Mouse (Mus musculus) layer of hippocampus, postnatal 36 days (tissue): Measurements from ENCODE around the gene Nlgn3. TPM values are rescaled to one million over a fixed set of nuclear protein-coding genes. Genes with fewer than 3 reads are reported as not detected.
A peak's percentile ranks its signal among the peaks of the same experiment; 100 is the strongest.

Experiments used
- DNase-seq, 2 experiments: peaks; one replicate each; pipeline ENCODE4 v3.0.0; 2022
- total RNA-seq, 2 experiments: library from RNA; stranded (reverse); gene quantifications; 2 replicates each; pipeline ENCODE4 v1.2.3; 2021

Gene Nlgn3
- 100 to 1,000 TPM; 186 to 189 TPM for total RNA-seq

- peak; percentile 42 to 44 for DNase-seq
Measured at GRCm38 (mm10) chrX:101299055-101299454, at the start of gene Nlgn3. Gene Nlgn3, plus strand, starts transcription at chrX:101299168.

- DNase-seq: peak; percentile 81 to 85
Measured at GRCm38 (mm10) chrX:101253952-101254729, 44.8 kb upstream of the Nlgn3 start, which contains the start of gene Foxo4. Gene Foxo4, plus strand, starts transcription at chrX:101254528.

- no peak for DNase-seq
Measured at GRCm38 (mm10) chrX:101254740-101255139, 44.2 kb upstream of the Nlgn3 start.

- DNase-seq: no peak
Measured at GRCm38 (mm10) chrX:101256603-101257002, 42.4 kb upstream of the Nlgn3 start.

- no peak for DNase-seq
Measured at GRCm38 (mm10) chrX:101260441-101261325, 38.3 kb upstream of the Nlgn3 start.

- DNase-seq: no peak
Measured at GRCm38 (mm10) chrX:101263892-101264291, 35.1 kb upstream of the Nlgn3 start, which contains the start of gene Gm614. Gene Gm614, minus strand, starts transcription at chrX:101263992.

GRCm38 (mm10) chrX:101266631-101267030 is 32.3 kb upstream of the Nlgn3 start:
- no peak for DNase-seq

GRCm38 (mm10) chrX:101268025-101268754 is 30.8 kb upstream of the Nlgn3 start, which contains the start of gene Il2rg:
Gene Il2rg, minus strand, starts transcription at chrX:101268255.
- DNase-seq: no peak

- no peak for DNase-seq
Measured at GRCm38 (mm10) chrX:101268755-101269124, 30.2 kb upstream of the Nlgn3 start, which contains the start of gene Gm20489. Gene Gm20489, minus strand, starts transcription at chrX:101269023.

GRCm38 (mm10) chrX:101273410-101273809 is 25.6 kb upstream of the Nlgn3 start:
- DNase-seq: no peak

- peak; percentile 81 for DNase-seq
Measured at GRCm38 (mm10) chrX:101273875-101274738, 24.9 kb upstream of the Nlgn3 start, which contains the start of gene Med12. Gene Med12, plus strand, starts transcription at chrX:101274030.

- no peak for DNase-seq
Measured at GRCm38 (mm10) chrX:101282813-101283212, 16.2 kb upstream of the Nlgn3 start.

- no peak for DNase-seq
Measured at GRCm38 (mm10) chrX:101285534-101285933, 13.4 kb upstream of the Nlgn3 start.

- no peak for DNase-seq
Measured at GRCm38 (mm10) chrX:101285953-101286670, 12.9 kb upstream of the Nlgn3 start.

GRCm38 (mm10) chrX:101287543-101287942 is 11.4 kb upstream of the Nlgn3 start:
- DNase-seq: no peak

- DNase-seq: no peak
Measured at GRCm38 (mm10) chrX:101288432-101288831, 10.5 kb upstream of the Nlgn3 start.

GRCm38 (mm10) chrX:101289037-101289436 is 9.9 kb upstream of the Nlgn3 start:
- no peak for DNase-seq

- no peak for DNase-seq
Measured at GRCm38 (mm10) chrX:101290111-101290510, 8.9 kb upstream of the Nlgn3 start.

- DNase-seq: no peak
Measured at GRCm38 (mm10) chrX:101299473-101300426, 782 bp downstream of the Nlgn3 start.
